Mouse (Mus musculus): ENCODE measurements around the gene Tas2r116.

The Tas2r116 gene

DNA sequence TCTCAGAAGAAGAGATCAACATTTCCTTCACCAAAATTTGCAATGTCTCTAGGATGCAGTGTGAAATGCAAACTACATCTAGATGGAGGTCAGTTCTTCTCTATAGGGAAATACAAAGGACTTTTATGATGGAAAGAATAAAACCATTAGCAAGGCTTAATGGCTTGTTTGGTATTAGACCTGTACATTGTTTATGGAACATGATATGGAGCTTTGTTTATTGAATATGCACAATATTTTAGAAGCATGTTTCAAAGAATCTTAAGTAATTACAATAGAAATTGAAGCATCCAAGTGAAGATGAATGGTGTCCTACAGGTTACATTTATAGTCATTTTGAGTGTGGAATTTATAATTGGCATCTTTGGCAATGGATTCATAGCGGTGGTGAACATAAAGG, at the start of gene Tas2r116:
Tas2r116 (plus strand) TSS at position 301 of the 400 bp plus-strand sequence.
- DNase-seq (ENCODE audit: low read depth), result no peak

DNA sequence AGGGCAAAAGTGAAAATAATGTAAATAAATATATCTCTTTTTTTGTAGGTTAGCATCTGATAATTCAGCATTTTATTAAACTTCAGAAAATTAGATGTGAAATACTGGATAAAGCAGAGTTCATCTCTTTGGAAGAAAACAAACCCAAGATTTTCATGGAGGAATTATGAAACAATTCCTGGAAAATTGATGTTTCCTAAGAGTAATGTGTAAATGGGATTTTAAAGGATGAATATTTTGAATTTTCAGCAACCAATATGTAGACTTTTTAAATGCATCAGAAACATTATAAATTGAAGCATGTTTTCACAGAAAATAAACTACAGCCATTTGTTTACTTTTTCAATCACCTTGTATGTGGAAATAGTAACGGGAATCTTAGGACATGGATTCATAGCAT, 8.4 kb upstream of the Tas2r116 start, which contains the start of gene Tas2r123:
Tas2r123 (plus strand) TSS at position 301 of the 400 bp plus-strand sequence.
- no peak for DNase-seq (ENCODE audit: low read depth)

DNA sequence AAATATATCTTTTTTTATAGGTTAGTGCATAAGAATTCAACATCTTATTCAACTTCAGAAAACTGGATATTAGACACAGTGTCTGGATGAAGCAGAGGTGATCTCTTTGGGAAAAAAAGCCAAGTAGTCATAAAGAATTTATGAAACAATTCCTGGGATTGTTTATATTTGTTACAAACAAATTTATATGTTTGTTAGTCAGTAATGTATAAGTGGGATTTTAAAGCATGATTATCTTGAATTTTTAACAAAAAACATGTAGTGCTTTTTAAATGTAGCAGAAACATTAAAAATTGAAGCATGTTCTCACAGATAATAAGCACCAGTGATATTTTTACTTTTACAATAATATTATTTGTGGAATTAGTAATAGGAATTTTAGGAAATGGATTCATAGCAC, 12.5 kb downstream of the Tas2r116 start, which contains the start of gene Tas2r110:
Tas2r110 (plus strand) TSS at position 301 of the 400 bp plus-strand sequence.
- no peak for DNase-seq (ENCODE audit: low read depth)

DNA sequence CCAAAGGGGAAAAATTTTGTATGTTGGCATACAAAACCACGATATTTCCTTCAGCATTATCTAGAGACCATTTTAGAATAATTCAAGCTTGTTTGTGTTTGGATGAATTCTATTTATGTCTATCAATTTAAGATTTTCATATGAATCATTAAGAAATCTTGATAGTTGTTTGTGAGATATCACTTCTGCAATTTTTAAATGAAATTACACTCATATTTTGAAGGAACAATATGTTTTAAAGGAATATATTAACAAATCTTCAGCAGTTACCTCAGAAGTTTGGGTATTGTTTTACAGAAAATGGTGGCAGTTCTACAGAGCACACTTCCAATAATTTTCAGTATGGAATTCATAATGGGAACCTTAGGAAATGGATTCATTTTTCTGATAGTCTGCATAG, 37.5 kb downstream of the Tas2r116 start, which contains the start of gene Tas2r113:
Tas2r113 (plus strand) TSS at position 301 of the 400 bp plus-strand sequence.
- DNase-seq (ENCODE audit: low read depth), result no peak
